Mouse (Mus musculus) megakaryocyte-erythroid progenitor cell, adult 5-6 weeks (primary cell): ENCODE measurements at regions not wholly inside any gene's neighbourhood (a gene's known extent, or its start where the extent isn't known, plus 50 kb on each side); places are given as distances from the start of the nearest gene placed in this dataset.

Source experiments
- ATAC-seq: replicated peaks from 2 replicates; pipeline ENCODE4 v1.8.0; 2016; ENCODE audit warnings: mild to moderate bottlenecking, inconsistent platforms; ENCODE audit not compliant: severe bottlenecking, poor library complexity, low FRiP score, low TSS enrichment

- ATAC-seq = peak; percentile 91
Observed at GRCm38 (mm10) chr4:122455100-122455499, 234.0 kb upstream of the 9530002B09Rik start.
